Mouse (Mus musculus) kidney, postnatal 14 days (tissue): ENCODE measurements around the gene Col18a1.
A peak's percentile ranks its signal among the peaks of the same experiment; 100 is the strongest.

ENCODE experiments used
- DNase-seq: peaks from one replicate; pipeline ENCODE4 v3.0.0; 2022; ENCODE audit warnings: mixed read lengths

Col18a1 gene

GRCm38 (mm10) chr10:77133951-77134806 is 32.2 kb downstream of the Col18a1 start:
- no peak for DNase-seq

GRCm38 (mm10) chr10:77132118-77132517 is 34.2 kb downstream of the Col18a1 start:
- no peak for DNase-seq

GRCm38 (mm10) chr10:77131536-77131935 is 34.8 kb downstream of the Col18a1 start:
- DNase-seq = no peak

- peak; percentile 95 for DNase-seq
These were observed 35.6 kb downstream of the Col18a1 start for GRCm38 (mm10) chr10:77130561-77131240.

- no peak for DNase-seq
These were observed 36.5 kb downstream of the Col18a1 start for GRCm38 (mm10) chr10:77129637-77130410.

GRCm38 (mm10) chr10:77127926-77128325 is 38.4 kb downstream of the Col18a1 start:
- DNase-seq = peak; percentile 93

- no peak for DNase-seq
These were observed 39.8 kb downstream of the Col18a1 start for GRCm38 (mm10) chr10:77126590-77126989.

GRCm38 (mm10) chr10:77125078-77125731 is 41.1 kb downstream of the Col18a1 start:
- peak; percentile 78 for DNase-seq

GRCm38 (mm10) chr10:77123953-77124352 is 42.4 kb downstream of the Col18a1 start:
- DNase-seq = no peak

GRCm38 (mm10) chr10:77121287-77122022 is 44.9 kb downstream of the Col18a1 start:
- DNase-seq = no peak

- no peak for DNase-seq
These were observed 45.8 kb downstream of the Col18a1 start for GRCm38 (mm10) chr10:77120501-77120900.

- peak; percentile 53 for DNase-seq
These were observed 46.9 kb downstream of the Col18a1 start for GRCm38 (mm10) chr10:77119437-77119836.

- DNase-seq = peak; percentile 86
These were observed 48.0 kb downstream of the Col18a1 start for GRCm38 (mm10) chr10:77118361-77118760.

- DNase-seq = peak; percentile 56
These were observed 49.6 kb downstream of the Col18a1 start for GRCm38 (mm10) chr10:77116537-77117455.

GRCm38 (mm10) chr10:77113489-77114240 is 52.7 kb downstream of the Col18a1 start:
- DNase-seq = peak; percentile 71

- peak; percentile 49 for DNase-seq
These were observed 54.6 kb downstream of the Col18a1 start for GRCm38 (mm10) chr10:77111550-77112249.

GRCm38 (mm10) chr10:77110843-77111242 is 55.5 kb downstream of the Col18a1 start:
- no peak for DNase-seq

GRCm38 (mm10) chr10:77110010-77110409 is 56.3 kb downstream of the Col18a1 start:
- DNase-seq = peak; percentile 81

- DNase-seq = no peak
These were observed 58.2 kb downstream of the Col18a1 start for GRCm38 (mm10) chr10:77108106-77108505.
